Mouse (Mus musculus) midbrain, embryonic 11.5 days (tissue): Measurements from ENCODE around the gene Wrap53. TPM values are rescaled to one million over a fixed set of nuclear protein-coding genes. Genes with fewer than 3 reads are reported as not detected.
"Not testable (repeated sequence)": the region's sequence is repeated elsewhere in the genome, so short reads cannot be mapped to it uniquely, and the experiment has no call there.

ENCODE experiments used
- ATAC-seq: fragments of 200-750 bp; cut with Nextera tagmentation; 2 replicates; pipeline ENCODE4 v1.8.0; 2017; ENCODE audit warnings: moderate TSS enrichment, moderate library complexity; ENCODE audit not compliant: low FRiP score
- DNase-seq: peaks from one replicate; pipeline ENCODE4 v3.0.0; 2015; ENCODE audit warnings: low spot score; ENCODE audit errors: missing footprints
- H3K27ac ChIP-seq: fragments of 300-500 bp; sonication (generic); 2 replicates; pipeline ENCODE4 v1.5.1; 2014; ENCODE audit warnings: low read depth, low read length
- H3K27me3 ChIP-seq: fragments of 300-500 bp; sonication (generic); 2 replicates; pipeline ENCODE4 v1.6.1; 2014; ENCODE audit warnings: mild to moderate bottlenecking, low read length, moderate library complexity, mixed read lengths; ENCODE audit not compliant: control insufficient read depth, insufficient read depth
- H3K36me3 ChIP-seq: fragments of 300-500 bp; sonication (generic); 2 replicates; pipeline ENCODE4 v1.6.1; 2014; ENCODE audit warnings: mild to moderate bottlenecking, low read length, moderate library complexity, mixed read lengths; ENCODE audit not compliant: control insufficient read depth, insufficient read depth
- H3K4me1 ChIP-seq: fragments of 300-500 bp; sonication (generic); 2 replicates; pipeline ENCODE4 v1.6.1; 2014; ENCODE audit warnings: low read length; ENCODE audit not compliant: control insufficient read depth, insufficient read depth
- H3K4me2 ChIP-seq: fragments of 300-500 bp; sonication (generic); 2 replicates; pipeline ENCODE4 v1.6.1; 2014; ENCODE audit warnings: mild to moderate bottlenecking, moderate library complexity
- H3K4me3 ChIP-seq: fragments of 300-500 bp; sonication (generic); 2 replicates; pipeline ENCODE4 v1.5.1; 2014; ENCODE audit warnings: low read depth, low read length
- H3K9ac ChIP-seq: fragments of 300-500 bp; sonication (generic); 2 replicates; pipeline ENCODE4 v1.6.1; 2014; ENCODE audit warnings: low read length
- H3K9me3 ChIP-seq: fragments of 300-500 bp; sonication (generic); 2 replicates; pipeline ENCODE4 v1.6.1; 2016; ENCODE audit warnings: low read length; ENCODE audit not compliant: control insufficient read depth
- WGBS: fragments of 180-500 bp; shearing (Covaris S2); extraction: QIAGEN DNeasy Blood & Tissue Kit; methylation state at CpG from one replicate; pipeline ENCODE4 v1.1.7; 2014; 5-methylcytosine and 5-hydroxymethylcytosine counted together
- polyA plus RNA-seq: library from polyadenylated mRNA; unstranded; fragments of >200 nt; fragmentation: Nextera tagmentation; extraction: Ambion mirVana; gene quantifications from 2 replicates; pipeline ENCODE4 v1.2.1, GENCODE M21; 2014

The Wrap53 gene
- polyA plus RNA-seq, result 35.1 and 36.4 TPM in 2 replicates

DNA sequence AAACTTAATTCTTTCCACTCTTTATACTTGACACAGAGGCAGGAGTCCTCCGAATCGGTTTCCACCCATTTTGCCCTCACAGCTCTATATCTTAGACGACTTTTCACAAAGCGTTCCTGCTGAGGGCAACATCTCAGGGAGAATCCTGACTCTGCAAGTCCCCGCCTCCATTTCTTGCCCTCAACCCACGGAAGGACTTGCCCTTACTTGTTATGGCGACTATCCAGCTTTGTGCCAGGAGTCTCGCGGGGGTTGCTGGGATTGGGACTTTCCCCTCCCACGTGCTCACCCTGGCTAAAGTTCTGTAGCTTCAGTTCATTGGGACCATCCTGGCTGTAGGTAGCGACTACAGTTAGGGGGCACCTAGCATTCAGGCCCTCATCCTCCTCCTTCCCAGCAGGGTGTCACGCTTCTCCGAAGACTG, at the start of gene Wrap53, which contains the start of gene Trp53:
Gene Wrap53 (minus strand): TSS at position 165 of the 424 bp plus-strand sequence.
Gene Trp53 (plus strand): TSS at position 269 of the 424 bp plus-strand sequence.
- no peaks in the 10 kb centered on the region for H3K36me3 ChIP-seq
- peak within 1 kb of the TSS; percentile 76 for H3K4me2 ChIP-seq
- H3K9ac ChIP-seq, result peak within 1 kb of the TSS; percentile 78
- DNase-seq (peak; percentile 97), ATAC-seq (peak; percentile 62)
- no peaks in the 10 kb centered on the region for H3K27me3 ChIP-seq
- H3K4me3 ChIP-seq, result peak within 1 kb of the TSS; percentile 64
- under 1% methylated on average over 13 of the region's 13 CpGs for WGBS
- peak within 1 kb of the TSS; percentile 83 for H3K27ac ChIP-seq
- H3K4me1 ChIP-seq, result peaks cover 35% of the 10 kb centered on the region
- no peaks in the 10 kb centered on the region for H3K9me3 ChIP-seq

DNA sequence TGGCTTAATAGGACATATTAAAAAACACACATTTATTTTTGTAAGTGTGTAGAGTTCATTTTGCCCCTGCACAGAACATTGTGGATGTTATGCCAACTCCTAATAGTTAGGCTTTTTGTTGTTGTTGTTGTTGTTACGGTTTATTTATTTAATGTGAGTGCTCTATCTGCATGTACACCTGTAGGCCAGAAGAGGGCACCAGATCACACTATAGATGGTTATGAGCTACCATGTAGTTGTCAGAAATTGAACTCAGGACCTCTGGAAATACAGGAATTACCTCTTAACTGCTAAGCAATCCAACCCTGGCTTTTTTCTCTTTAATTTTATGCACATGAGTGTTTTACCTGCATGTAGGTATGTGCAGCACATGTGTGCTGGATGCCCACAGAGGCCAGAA, 49.7 kb upstream of the Wrap53 start:
- ATAC-seq, result no peak

GRCm38 (mm10) chr11:69628286-69628685, 48.2 kb upstream of the Wrap53 start:
- H3K27me3 ChIP-seq, result no peaks in the 10 kb centered on the region
- ATAC-seq (no peak), DNase-seq (peak; percentile 98)
- H3K27ac ChIP-seq, result no peak overlapping the region
- H3K9me3 ChIP-seq, result no peaks in the 10 kb centered on the region
- H3K36me3 ChIP-seq, result no peaks in the 10 kb centered on the region
- no peak overlapping the region for H3K4me3 ChIP-seq
- H3K4me1 ChIP-seq, result 0 out of 2 replicates have a peak, but pooled peaks cover 2% of the 10 kb centered on the region
- no peak overlapping the region for H3K9ac ChIP-seq
- H3K4me2 ChIP-seq, result no peak overlapping the region
- WGBS, result 41% methylated on average over 6 of the region's 6 CpGs

More for the DNA sequence above, 49.7 kb upstream of the Wrap53 start:
- H3K36me3 ChIP-seq, result no peaks in the 10 kb centered on the region
- H3K9ac ChIP-seq, result no peak overlapping the region
- H3K4me1 ChIP-seq, result peaks cover 14% of the 10 kb centered on the region
- no peaks in the 10 kb centered on the region for H3K9me3 ChIP-seq
- H3K27me3 ChIP-seq, result no peaks in the 10 kb centered on the region
- no peak overlapping the region for H3K4me3 ChIP-seq
- H3K27ac ChIP-seq, result no peak overlapping the region
- DNase-seq, result no peak
- H3K4me2 ChIP-seq, result no peak overlapping the region
- WGBS, result 70% methylated on average over 1 of the region's 1 CpGs

- H3K9me3 ChIP-seq, H3K36me3 ChIP-seq, H3K4me3 ChIP-seq, DNase-seq, H3K4me2 ChIP-seq, ATAC-seq, H3K9ac ChIP-seq, H3K27me3 ChIP-seq, H3K27ac ChIP-seq: not testable (repeated sequence)
- H3K4me1 ChIP-seq, result peaks cover 14% of the 10 kb centered on the region
- WGBS, result 84% methylated on average over 2 of the region's 2 CpGs
Measured at GRCm38 (mm10) chr11:69624339-69624738, 44.3 kb upstream of the Wrap53 start.

DNA sequence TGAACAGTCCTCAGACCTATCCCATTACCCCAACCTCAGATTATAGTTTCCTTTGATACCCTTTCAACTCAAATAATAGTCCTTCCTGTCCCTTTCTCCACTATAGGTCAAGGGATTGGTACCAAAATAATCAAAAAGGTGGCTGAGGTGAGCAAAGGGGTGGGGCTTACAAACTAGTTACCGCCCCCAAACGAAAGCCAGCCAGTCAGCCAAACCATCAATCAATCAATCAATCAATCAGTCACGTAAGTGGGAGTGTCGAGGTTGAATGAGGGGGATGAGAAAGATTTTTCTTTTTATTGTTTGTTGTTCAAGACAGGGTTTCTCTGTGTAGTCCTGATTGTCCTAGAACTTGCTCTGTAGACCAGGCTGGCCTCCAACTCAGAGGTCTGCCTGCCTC, 43.0 kb upstream of the Wrap53 start:
- DNase-seq (no peak), ATAC-seq (no peak)
- peak overlapping the region; percentile 65; the same call in 1 of the 2 replicates for H3K4me2 ChIP-seq
- H3K4me3 ChIP-seq, result no peak overlapping the region
- H3K36me3 ChIP-seq, result no peaks in the 10 kb centered on the region
- H3K27ac ChIP-seq, result no peak overlapping the region
- H3K27me3 ChIP-seq, result no peaks in the 10 kb centered on the region
- no peak overlapping the region for H3K9ac ChIP-seq
- no peaks in the 10 kb centered on the region for H3K9me3 ChIP-seq
- WGBS, result 65% methylated on average over 4 of the region's 4 CpGs
- H3K4me1 ChIP-seq, result peaks cover 14% of the 10 kb centered on the region

- Histone ChIP-seq H3K4me2 (peak overlapping the region; percentile 65), H3K27ac (no peak overlapping the region), H3K4me1 (peaks cover 14% of the 10 kb centered on the region), H3K9ac (peak overlapping the region; percentile 81), H3K27me3 (no peaks in the 10 kb centered on the region), H3K36me3 (no peaks in the 10 kb centered on the region), H3K4me3 (peak overlapping the region; percentile 39), H3K9me3 (no peaks in the 10 kb centered on the region)
- 53% methylated on average over 6 of the region's 6 CpGs for WGBS
- DNase-seq (peak; percentile 92), ATAC-seq (no peak; the same call in 1 of the 2 replicates)
Measured at GRCm38 (mm10) chr11:69622406-69622805, 42.4 kb upstream of the Wrap53 start.

DNA sequence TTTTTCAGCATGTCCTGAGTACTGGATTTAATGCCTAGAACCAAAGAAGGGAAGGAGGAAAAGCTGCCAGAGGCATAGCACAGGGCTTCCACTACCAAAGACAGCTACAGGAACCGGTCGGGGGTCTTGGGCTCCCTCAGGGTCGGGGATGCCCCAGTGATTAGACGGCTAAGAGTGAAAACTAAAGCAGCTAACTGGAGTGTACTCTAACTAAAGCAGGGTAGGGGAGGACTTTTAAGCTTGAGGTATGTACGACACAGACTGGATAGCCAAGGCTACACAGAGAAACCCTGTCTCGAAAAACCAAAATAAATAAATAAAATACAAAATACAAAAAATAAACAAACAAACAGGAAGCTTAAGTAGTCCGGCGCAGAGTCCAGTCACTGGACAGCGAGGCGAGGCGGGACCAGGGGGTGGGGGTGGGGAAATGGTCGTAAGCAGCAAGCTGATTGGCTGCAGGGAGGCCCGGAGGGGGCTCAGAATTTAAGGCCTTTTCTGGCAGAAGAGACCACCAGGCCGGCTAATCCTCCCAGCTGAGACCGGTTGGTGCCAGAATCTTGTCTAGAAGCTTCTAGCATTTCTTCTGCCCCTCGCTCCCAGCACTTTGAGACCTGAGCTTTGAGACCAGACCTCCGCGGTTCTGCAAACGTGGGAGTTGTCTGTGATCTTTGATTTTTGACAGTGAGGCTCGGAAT, 41.7 kb upstream of the Wrap53 start, which contains the start of gene Sat2:
Gene Sat2 (plus strand): TSS at position 454 of the 698 bp plus-strand sequence.
- peak; percentile 87 for ATAC-seq
- Histone ChIP-seq H3K4me2 (peak within 1 kb of the TSS; percentile 65), H3K27ac (peak within 1 kb of the TSS; percentile 48; the same call in 1 of the 2 replicates)

GRCm38 (mm10) chr11:69620394-69621081, 40.5 kb upstream of the Wrap53 start:
- no peak overlapping the region; the same call in 1 of the 2 replicates for H3K27ac ChIP-seq

More for the DNA sequence above, 41.7 kb upstream of the Wrap53 start, which contains the start of gene Sat2:
- Histone ChIP-seq H3K27me3 (no peaks in the 10 kb centered on the region), H3K4me1 (peaks cover 14% of the 10 kb centered on the region), H3K9ac (peak within 1 kb of the TSS; percentile 81), H3K9me3 (no peaks in the 10 kb centered on the region), H3K4me3 (peak within 1 kb of the TSS; percentile 39), H3K36me3 (no peaks in the 10 kb centered on the region)
- DNase-seq, result peak; percentile 97
- under 1% methylated on average over 20 of the region's 20 CpGs for WGBS

GRCm38 (mm10) chr11:69617805-69618204, 37.8 kb upstream of the Wrap53 start, which contains the start of gene Shbg:
TSS of gene Shbg (minus strand) at chr11:69617905.
- 73% methylated on average over 5 of the region's 5 CpGs for WGBS
- ATAC-seq (no peak), DNase-seq (peak; percentile 26)
- Histone ChIP-seq H3K27me3 (no peaks in the 10 kb centered on the region), H3K27ac (no peak within 1 kb of the TSS), H3K36me3 (no peaks in the 10 kb centered on the region), H3K4me2 (no peak within 1 kb of the TSS), H3K9me3 (no peaks in the 10 kb centered on the region), H3K9ac (no peak within 1 kb of the TSS), H3K4me1 (peaks cover 16% of the 10 kb centered on the region), H3K4me3 (no peak within 1 kb of the TSS)

More at GRCm38 (mm10) chr11:69620394-69621081, 40.5 kb upstream of the Wrap53 start:
- H3K4me2 ChIP-seq, result no peak overlapping the region
- WGBS, result 86% methylated on average over 7 of the region's 7 CpGs
- H3K9ac ChIP-seq, result no peak overlapping the region
- DNase-seq (peak; percentile 37), ATAC-seq (no peak)
- H3K27me3 ChIP-seq, result no peaks in the 10 kb centered on the region
- no peaks in the 10 kb centered on the region for H3K9me3 ChIP-seq
- no peaks in the 10 kb centered on the region for H3K36me3 ChIP-seq
- H3K4me3 ChIP-seq, result no peak overlapping the region
- H3K4me1 ChIP-seq, result peaks cover 14% of the 10 kb centered on the region
